Mouse (Mus musculus) limb, embryonic 14.5 days (tissue): Measurements from ENCODE around the gene Sik2. TPM values are rescaled to one million over a fixed set of nuclear protein-coding genes. Genes with fewer than 3 reads are reported as not detected.

Experiments used
- ATAC-seq: fragments of 200-750 bp; cut with Nextera tagmentation; 2 replicates; pipeline ENCODE4 v1.8.0; 2017; ENCODE audit warnings: low read depth, moderate number of reproducible peaks, moderate TSS enrichment; ENCODE audit not compliant: low FRiP score
- DNase-seq: peaks from one replicate; pipeline ENCODE4 v3.0.0-alpha.2; 2015; ENCODE audit warnings: low spot score
- H3K27ac ChIP-seq: fragments of 300-500 bp; sonication (generic); replicated peaks from 2 replicates; pipeline ENCODE4 v1.5.1; 2014; ENCODE audit warnings: low read depth, mild to moderate bottlenecking, low read length, moderate library complexity, mixed read lengths
- H3K27me3 ChIP-seq: fragments of 300-500 bp; sonication (generic); 2 replicates; pipeline ENCODE4 v1.6.1; 2014; ENCODE audit warnings: low read length, mixed read lengths; ENCODE audit not compliant: control insufficient read depth, insufficient read depth
- H3K36me3 ChIP-seq: fragments of 300-500 bp; sonication (generic); 2 replicates; pipeline ENCODE4 v1.6.1; 2014; ENCODE audit warnings: mild to moderate bottlenecking, low read length, moderate library complexity, mixed read lengths; ENCODE audit not compliant: control insufficient read depth, insufficient read depth
- H3K4me1 ChIP-seq: fragments of 300-500 bp; sonication (generic); 2 replicates; pipeline ENCODE4 v1.6.1; 2014; ENCODE audit warnings: antibody characterized with exemption, low read length, mixed read lengths; ENCODE audit not compliant: control insufficient read depth, insufficient read depth
- H3K4me2 ChIP-seq: fragments of 300-500 bp; sonication (generic); replicated peaks from 2 replicates; pipeline ENCODE4 v1.6.1; 2014; ENCODE audit warnings: low read depth, mild to moderate bottlenecking, low read length, moderate library complexity; ENCODE audit not compliant: severe bottlenecking
- H3K4me3 ChIP-seq: fragments of 300-500 bp; sonication (generic); replicated peaks from 2 replicates; pipeline ENCODE4 v1.5.1; 2014; ENCODE audit warnings: low read length
- H3K9ac ChIP-seq: fragments of 300-500 bp; sonication (generic); 2 replicates; pipeline ENCODE4 v1.6.1; 2014; ENCODE audit warnings: mild to moderate bottlenecking, low read depth, low read length, moderate library complexity; ENCODE audit not compliant: severe bottlenecking
- H3K9me3 ChIP-seq: fragments of 300-500 bp; sonication (generic); 2 replicates; pipeline ENCODE4 v1.6.1; 2016; ENCODE audit warnings: low read length; ENCODE audit not compliant: control insufficient read depth
- POLR2A ChIP-seq: fragments of 200-500 bp; IDR thresholded peaks from 2 replicates; pipeline ENCODE4 v1.8.0; 2012; ENCODE audit warnings: inconsistent platforms, mild to moderate bottlenecking, moderate library complexity, borderline replicate concordance; ENCODE audit not compliant: insufficient read depth, insufficient read length; ENCODE audit errors: extremely low read depth
- WGBS: fragments of 180-500 bp; shearing (Covaris S2); extraction: QIAGEN DNeasy Blood & Tissue Kit; methylation state at CpG from one replicate; pipeline ENCODE4 v1.1.7; 2014; 5-methylcytosine and 5-hydroxymethylcytosine counted together
- polyA plus RNA-seq, 2 experiments: library from polyadenylated mRNA; depleted of rRNA in 1 of 2; stranded (reverse) in 1 of 2; unstranded in 1 of 2; fragments of >200 nt; fragmentation: Nextera tagmentation in 1 of 2; extraction: Ambion mirVana in 1 of 2; gene quantifications; 2 replicates each; pipeline versions ENCODE4 v1.2.1 to v1.2.3; 2012 to 2014

The Sik2 gene
- polyA plus RNA-seq, 2 experiments, result 15.8 to 16.3 TPM

- no peak for ATAC-seq
- no peak overlapping the region for H3K9ac ChIP-seq
- 84% methylated on average over 3 of the region's 3 CpGs for WGBS
- no peak overlapping the region for H3K4me2 ChIP-seq
- H3K4me1 ChIP-seq, result peaks cover 5% of the 10 kb centered on the region
- TF ChIP-seq POLR2A, result no peak
- no peaks in the 10 kb centered on the region for H3K27me3 ChIP-seq
- DNase-seq, result no peak
- no peak overlapping the region for H3K4me3 ChIP-seq
- H3K9me3 ChIP-seq, result no peaks in the 10 kb centered on the region
- H3K36me3 ChIP-seq, result peaks cover 18% of the 10 kb centered on the region; the same call in 1 of the 2 replicates
- H3K27ac ChIP-seq, result no peak overlapping the region
Observed at GRCm38 (mm10) chr9:50890494-50891090, 118.3 kb downstream of the Sik2 start.

DNA sequence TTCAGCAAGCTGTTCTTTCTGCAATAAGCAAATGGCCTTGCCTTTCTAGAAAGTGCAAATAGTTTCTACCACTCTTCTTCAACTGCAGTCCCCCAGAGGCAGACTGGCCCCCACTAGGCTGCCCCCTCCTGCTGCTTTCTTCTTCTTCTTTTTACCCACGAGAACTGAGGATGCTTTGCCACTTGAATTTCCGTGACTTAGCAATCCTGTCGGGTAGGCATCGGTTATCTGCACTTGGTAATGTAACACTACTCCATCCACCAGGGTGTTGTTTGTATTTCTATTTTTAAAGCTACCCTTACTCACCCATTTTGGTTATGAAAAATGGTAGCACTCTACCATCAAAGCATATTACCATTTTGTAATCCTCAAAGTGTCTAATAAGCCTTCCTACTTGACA lies 118.9 kb downstream of the Sik2 start:
- H3K36me3 ChIP-seq, result peaks cover 12% of the 10 kb centered on the region; the same call in 1 of the 2 replicates
- no peak overlapping the region for H3K4me3 ChIP-seq
- H3K4me2 ChIP-seq, result no peak overlapping the region
- no peaks in the 10 kb centered on the region for H3K9me3 ChIP-seq
- 84% methylated on average over 4 of the region's 4 CpGs for WGBS
- no peak for DNase-seq
- H3K9ac ChIP-seq, result no peak overlapping the region
- no peak for ATAC-seq
- peaks cover 11% of the 10 kb centered on the region for H3K4me1 ChIP-seq
- TF ChIP-seq POLR2A, result no peak
- H3K27ac ChIP-seq, result no peak overlapping the region
- no peaks in the 10 kb centered on the region for H3K27me3 ChIP-seq

DNA sequence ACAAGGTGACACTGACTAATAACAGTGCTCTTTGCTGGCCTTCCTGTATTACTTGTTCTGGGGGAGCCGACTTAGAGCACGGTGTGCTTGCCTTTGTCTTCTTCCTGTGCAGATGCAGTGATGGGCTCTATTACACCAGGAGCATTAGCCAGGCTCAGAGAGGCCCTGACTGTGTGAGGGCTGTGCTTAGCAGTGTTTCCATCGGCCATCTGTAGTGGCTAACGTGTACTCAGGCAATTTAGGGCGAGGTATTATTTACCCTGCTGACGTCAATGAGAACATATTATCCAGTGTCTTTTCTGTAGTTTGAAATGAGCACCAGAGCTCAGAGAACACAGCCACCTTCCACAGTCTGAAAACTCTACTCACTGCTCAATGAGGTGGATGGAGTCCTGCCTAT lies 119.7 kb downstream of the Sik2 start:
- H3K27ac ChIP-seq, result no peak overlapping the region
- DNase-seq, result no peak
- 59% methylated on average over 6 of the region's 6 CpGs for WGBS
- no peak for ATAC-seq
- no peak overlapping the region for H3K9ac ChIP-seq
- no peak for TF ChIP-seq POLR2A
- H3K4me3 ChIP-seq, result no peak overlapping the region
- no peak overlapping the region for H3K4me2 ChIP-seq
- no peaks in the 10 kb centered on the region for H3K27me3 ChIP-seq
- H3K36me3 ChIP-seq, result peaks cover 6% of the 10 kb centered on the region; the same call in 1 of the 2 replicates
- H3K4me1 ChIP-seq, result peaks cover 19% of the 10 kb centered on the region
- H3K9me3 ChIP-seq, result no peaks in the 10 kb centered on the region

DNA sequence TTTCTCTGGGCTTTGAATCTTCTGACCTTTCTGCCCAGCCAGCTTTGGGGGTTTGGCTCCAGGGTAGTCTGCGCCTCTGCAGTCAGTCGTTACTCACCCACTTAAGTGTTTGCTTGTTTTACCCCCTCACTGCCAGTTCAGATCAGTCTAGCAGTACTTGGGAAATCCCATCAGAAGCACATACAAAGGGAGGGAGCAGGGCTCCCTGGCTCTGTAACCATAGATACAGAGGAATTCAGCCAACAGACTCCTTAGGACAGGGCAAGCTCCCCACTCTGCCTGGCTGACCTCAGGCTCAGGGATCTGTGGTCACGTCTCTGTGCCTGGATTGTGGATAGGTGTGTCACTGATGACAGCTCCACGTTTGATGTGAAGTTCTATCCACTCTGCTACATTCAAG lies 121.5 kb downstream of the Sik2 start:
- H3K9me3 ChIP-seq, result no peaks in the 10 kb centered on the region
- H3K4me1 ChIP-seq, result peaks cover 21% of the 10 kb centered on the region
- H3K36me3 ChIP-seq, result peaks cover 6% of the 10 kb centered on the region
- no peak overlapping the region for H3K9ac ChIP-seq
- no peak overlapping the region for H3K4me2 ChIP-seq
- no peak for TF ChIP-seq POLR2A
- no peaks in the 10 kb centered on the region for H3K27me3 ChIP-seq
- 43% methylated on average over 4 of the region's 4 CpGs for WGBS
- ATAC-seq (no peak), DNase-seq (no peak)
- H3K27ac ChIP-seq, result no peak overlapping the region
- no peak overlapping the region for H3K4me3 ChIP-seq

DNA sequence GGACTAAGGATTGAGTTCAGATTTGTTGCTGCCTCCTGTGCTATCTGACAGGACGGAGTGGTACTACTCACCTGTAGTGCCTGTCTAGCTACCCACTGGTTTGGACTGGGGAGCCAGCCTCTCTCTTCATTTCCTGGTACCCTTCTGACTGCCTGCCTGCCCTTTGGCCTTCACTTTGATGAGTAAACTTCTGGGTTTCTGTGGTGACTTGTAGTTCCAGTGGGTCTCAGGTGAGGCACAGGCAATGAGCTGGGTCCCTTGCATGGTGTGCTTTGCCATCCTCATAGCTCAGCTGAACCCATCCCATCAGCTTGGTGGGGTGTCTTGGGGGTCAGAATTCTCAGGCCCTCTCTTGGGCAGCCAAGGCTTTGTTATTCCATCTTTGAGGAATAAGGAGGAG lies 122.0 kb downstream of the Sik2 start:
- Histone ChIP-seq H3K36me3 (peaks cover 9% of the 10 kb centered on the region), H3K4me1 (peaks cover 21% of the 10 kb centered on the region), H3K27me3 (no peaks in the 10 kb centered on the region), H3K4me2 (no peak overlapping the region), H3K9ac (no peak overlapping the region), H3K27ac (no peak overlapping the region), H3K4me3 (no peak overlapping the region), H3K9me3 (no peaks in the 10 kb centered on the region)
- no peak for DNase-seq
- no peak for ATAC-seq
- 100% methylated on average over 1 of the region's 1 CpGs for WGBS
- TF ChIP-seq POLR2A, result no peak
